Mouse (Mus musculus) heart, adult 8-10 months (tissue): ENCODE measurements around the gene Ncbp3. TPM values are rescaled to one million over a fixed set of nuclear protein-coding genes. Genes with fewer than 3 reads are reported as not detected.

Source experiments
- DNase-seq: peaks from one replicate; pipeline ENCODE4 v3.0.0; 2022; ENCODE audit warnings: low spot score
- total RNA-seq, 4 experiments: library from RNA; stranded (reverse); gene quantifications; 2 replicates each; pipeline ENCODE4 v1.2.4; 2022

The Ncbp3 gene
- total RNA-seq, 4 experiments from 2014 or later = 5.4 to 6.6 (median 5.6) TPM

DNA sequence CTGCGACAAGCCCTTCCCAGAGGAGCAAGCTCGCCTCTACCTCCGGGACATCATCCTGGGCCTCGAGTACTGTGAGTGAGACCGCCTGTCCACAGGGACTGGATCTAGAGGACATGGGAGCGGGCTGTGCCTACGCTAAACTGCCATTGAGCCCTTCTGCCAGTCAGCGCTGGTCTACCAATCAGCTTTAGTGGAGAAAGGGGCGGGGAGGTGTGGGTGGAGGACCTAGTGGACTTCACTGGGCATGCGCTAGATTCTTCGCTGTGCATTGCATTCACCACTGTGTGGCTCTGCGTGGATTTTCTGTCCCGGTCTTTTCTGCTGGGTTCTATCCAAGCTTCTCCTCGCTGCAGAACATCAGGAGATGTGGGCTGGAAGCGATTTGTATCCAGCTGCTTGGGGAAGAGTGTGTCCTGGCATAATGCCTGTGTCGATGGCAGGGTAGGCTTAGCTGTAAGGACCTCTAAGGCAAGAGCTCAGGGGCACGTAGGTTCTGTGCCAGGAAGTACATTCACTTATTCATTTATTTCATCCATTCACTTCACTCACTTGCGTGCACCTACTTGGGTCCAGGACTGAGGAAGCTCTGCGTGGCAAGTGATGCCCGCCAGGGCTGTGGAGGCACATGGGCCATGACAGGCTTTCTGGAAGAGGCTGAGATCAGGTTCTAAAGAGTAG is 16.6 kb upstream of the Ncbp3 start:
- DNase-seq = peak; percentile 91

GRCm38 (mm10) chr11:73031536-73031935 is 16.0 kb upstream of the Ncbp3 start:
- DNase-seq = no peak

DNA sequence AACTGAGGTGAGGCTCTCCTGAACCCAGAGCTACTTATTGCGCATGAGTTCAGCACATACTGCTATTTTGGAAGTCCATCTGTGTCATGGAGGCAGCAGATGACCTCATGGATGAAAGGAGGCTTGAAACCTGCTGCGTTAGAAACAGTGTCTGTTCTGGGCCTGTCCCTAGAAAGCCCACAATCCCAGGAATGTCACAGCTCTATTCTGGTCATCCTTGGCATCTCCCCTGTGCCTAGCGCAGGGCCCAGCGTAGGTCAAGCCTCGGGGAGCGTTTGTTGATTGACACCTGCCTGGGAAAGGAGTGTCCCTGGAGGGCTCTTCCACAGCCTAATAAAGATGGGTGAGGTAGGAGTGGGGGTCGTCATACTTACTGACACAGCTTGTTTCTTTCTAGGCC is 11.5 kb upstream of the Ncbp3 start:
- DNase-seq = no peak

GRCm38 (mm10) chr11:73036889-73037288 is 10.7 kb upstream of the Ncbp3 start:
- DNase-seq = no peak

- DNase-seq = no peak
These were observed 9.9 kb upstream of the Ncbp3 start for GRCm38 (mm10) chr11:73037691-73038090.

DNA sequence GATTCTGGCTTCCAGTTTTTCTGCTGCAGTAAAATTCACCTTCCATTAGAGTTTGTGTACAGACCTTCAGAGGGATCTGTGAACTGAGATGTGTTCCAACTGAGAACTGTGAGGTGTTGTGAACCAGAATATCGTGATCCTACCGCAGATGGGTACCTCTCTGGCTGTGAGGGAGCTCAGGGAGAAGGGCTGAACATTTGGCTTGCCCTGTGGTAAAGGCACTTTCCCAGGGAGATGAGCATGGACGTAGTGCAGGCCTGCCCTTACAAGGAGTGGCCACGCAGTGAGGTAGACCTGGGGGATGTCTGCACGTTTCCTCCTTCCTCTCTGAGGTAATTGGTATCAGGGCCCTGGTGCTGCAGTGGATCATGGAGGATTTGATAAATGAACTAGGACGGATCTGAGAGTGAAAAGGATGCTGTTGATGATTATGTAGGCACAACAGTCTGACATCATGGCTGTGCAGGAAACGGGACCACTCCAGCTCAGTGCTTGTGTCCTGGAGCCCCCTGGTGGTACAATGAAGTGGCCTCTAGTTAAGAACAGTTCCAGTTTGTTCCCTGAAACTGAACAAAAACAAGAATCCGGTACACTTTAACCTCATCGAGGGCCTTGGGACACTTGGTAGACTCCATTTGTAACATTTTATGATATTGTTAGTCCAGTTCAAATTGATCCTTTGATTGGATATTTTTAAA is 8.3 kb upstream of the Ncbp3 start:
- peak; percentile 53 for DNase-seq

- no peak for DNase-seq
These were observed 3.3 kb upstream of the Ncbp3 start for GRCm38 (mm10) chr11:73044229-73044755.

DNA sequence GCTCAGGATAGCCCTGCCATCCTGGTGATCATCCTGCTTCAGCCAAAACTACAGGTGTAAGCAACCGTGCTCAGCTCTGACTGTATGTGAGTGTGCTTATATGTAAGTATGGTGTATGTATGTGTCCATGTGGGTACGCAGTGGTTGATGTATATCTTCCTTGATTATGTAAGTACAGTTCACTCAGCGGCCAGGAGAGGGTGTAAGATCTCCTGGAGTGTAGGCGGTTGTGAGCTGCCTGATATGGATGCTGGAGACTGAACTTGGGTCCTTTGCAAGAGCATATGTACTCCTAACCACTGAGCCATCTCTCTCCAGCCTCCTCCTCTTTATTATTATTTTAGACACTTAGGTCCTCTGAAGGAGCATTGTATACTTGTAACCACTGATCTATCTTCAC is 2.8 kb upstream of the Ncbp3 start:
- DNase-seq = no peak

DNA sequence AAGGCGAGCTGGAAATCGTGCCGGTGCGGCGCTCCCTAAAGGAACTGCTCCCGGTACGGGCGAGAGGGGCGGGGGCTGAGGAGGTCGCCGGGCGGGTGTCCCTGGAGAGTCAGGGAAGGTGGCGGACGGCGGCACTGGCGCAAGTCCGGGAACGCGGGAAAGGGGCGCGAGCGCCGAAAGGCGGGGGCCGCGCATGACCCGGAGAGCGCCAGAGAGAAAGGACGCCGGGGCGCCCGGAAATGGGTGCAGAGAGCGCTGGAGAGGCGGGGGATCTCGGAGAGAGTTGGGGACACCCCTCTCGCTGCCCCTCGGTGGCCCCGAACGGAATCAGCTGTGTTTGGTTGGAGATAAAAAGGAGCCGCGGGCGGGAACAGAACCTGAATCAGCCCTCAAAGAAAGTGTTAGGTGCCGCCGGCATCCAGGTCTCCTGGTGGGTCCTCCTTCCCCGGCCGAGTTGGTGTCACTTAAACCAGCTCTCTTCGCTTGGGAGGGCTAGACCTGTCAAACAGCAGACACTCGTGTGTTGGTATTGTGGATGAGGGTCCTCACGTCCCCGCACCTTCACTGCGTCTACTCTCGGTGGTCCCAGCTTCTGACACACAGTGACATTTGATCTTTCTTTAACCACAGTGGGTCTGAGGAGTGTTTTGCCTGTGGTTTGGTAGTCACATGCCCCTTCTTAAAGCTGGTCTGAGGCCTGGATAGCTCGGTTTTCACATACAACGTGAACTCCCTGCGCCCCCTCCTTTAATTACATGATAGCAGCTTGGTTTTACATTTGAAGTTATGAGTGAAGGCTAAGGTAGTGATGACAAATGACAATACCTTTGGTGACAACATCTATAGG is 670 bp downstream of the Ncbp3 start:
- no peak for DNase-seq

- peak; percentile 76 for DNase-seq
These were observed 1.8 kb downstream of the Ncbp3 start for GRCm38 (mm10) chr11:73049335-73049734.

- DNase-seq = no peak
These were observed 5.2 kb downstream of the Ncbp3 start for GRCm38 (mm10) chr11:73052795-73053194.

DNA sequence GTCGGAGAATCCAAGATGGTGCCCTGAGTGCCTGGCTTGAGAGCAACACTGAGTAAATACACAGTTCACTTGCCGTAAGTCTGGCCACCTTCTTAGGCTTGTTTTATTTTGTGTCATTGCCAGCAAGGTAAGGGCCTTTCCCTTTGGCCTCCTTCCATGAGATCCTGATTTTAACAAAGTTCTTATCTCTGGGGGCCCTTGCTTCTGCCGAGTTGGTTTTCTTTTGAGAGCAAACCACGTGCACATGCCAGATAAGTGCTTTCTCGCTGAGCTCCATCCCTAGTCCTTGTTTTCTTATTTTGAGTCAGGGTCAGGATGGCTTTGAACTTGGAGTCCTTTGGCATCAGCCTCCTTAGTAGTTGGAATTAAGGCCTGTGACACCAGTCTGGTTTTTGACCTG is 10.1 kb downstream of the Ncbp3 start:
- no peak for DNase-seq

DNA sequence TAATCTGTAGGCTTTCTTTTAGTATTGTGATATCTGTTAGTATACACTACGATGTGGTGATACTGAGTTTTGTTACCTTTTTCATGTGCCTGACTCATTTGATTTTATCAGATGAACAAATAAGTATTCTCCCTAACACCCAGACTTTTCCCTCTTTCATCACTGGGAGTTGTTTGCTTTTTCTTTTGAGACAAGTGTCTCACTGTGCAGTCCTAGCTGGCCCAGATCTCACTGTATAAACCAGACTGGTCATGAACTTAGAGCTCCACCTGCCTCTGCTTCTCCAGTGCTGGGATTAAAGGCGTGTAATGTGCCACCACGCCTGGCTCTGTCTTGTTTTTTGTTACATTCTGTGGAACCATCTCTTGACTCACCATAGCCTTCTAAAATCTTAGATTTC is 12.0 kb downstream of the Ncbp3 start:
- no peak for DNase-seq

GRCm38 (mm10) chr11:73061413-73061812 is 13.8 kb downstream of the Ncbp3 start:
- no peak for DNase-seq

DNA sequence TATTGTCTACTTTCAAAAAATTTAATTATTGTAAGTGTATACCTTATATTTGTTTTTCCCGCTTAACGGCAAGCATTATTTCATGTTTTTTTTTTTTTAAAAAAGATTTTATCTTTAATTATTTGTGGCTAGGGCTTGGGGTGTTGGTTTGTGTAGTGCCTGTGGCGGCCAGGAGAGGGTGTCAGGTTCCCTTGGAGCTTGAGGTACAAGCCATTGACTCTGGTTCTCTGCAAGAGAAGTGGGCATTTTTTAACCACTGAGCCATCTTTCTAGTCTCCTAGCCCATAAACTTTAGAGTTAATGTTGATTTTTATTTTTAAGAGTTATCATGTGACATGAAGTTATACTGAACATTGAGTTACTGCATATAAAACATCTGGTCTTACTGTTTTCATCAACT is 24.3 kb downstream of the Ncbp3 start:
- no peak for DNase-seq

DNA sequence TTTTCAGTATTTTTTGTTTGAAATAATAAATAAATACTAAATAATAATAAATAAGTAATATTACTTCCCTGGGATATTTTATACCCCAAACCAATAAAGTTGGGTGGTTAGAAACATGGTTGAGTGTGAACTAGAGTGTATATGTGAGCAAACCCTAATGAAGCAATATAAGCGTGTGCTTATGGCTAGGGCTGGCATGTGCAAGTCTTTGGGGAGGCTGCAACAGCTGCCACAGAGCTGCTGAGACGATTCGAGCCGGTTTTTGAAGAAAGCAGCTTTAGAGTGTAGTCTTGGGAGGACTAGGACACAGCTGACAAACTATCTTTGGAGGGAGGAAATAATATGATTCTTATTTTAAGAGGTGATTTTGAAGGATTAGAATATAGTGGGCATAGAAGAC is 28.7 kb downstream of the Ncbp3 start:
- no peak for DNase-seq

- no peak for DNase-seq
These were observed 29.1 kb downstream of the Ncbp3 start for GRCm38 (mm10) chr11:73076733-73077132.

DNA sequence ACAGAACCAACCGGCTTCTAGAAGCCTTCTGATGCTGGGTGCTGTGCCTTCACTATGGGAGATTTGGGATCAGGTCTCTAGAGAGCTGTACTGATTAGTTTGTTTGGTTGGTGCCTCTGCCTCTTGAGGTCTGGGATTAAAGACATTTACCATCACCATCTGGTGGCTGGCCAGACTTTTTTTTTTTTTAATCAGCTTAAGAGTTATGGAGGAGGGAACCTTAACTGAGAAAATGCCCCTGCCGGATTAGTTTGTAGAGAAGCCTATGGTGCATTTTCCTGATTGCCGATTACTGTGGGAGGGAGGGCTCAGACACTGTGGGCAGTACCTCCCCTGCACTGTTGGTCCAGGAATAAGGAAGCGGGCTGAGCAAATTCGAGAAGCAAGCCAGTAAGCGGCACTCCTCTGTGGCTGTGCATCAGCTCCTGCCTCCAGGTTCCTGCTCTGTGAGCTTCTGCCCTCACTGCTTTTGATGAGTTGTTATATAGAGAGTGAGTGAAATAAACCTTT is 29.7 kb downstream of the Ncbp3 start:
- no peak for DNase-seq

GRCm38 (mm10) chr11:73078615-73079014 is 31.0 kb downstream of the Ncbp3 start:
- DNase-seq = no peak

DNA sequence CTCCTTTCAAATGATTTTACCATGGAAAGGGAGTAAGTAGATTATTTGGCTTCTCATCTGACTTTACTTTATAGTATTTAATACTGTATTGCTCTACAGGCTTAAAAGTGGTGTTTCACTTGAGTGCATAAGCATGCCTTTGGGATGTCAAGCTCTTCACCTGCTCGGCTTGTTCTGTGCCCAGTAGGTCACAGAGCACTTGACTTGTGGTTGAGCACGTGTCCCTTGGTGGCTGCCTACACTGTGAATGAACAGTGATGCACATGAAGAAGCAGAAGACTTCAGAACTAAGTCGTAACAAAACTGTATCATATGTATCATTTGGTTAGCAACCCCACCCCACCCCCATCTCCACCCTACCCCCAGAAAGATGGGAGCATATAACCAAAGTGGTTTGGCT is 32.7 kb downstream of the Ncbp3 start:
- no peak for DNase-seq

DNA sequence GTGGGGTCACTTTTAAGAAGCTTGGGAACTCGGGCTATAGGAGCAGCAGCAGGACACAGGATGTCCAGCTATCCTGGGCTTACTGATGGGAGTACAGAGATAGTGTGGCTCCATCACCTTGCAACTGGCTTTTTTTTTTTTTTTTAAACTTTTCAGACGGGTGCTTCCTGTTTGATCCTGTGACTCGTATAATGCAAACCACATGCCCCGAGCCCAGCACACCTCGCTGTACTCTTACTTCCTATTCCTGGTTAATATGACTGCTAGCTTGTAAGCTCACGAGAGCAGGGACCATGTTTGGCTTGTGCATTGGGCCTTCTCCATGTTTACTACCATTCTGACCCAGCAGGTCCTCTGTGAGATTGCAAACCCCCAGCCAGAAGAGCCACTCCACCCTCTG is 36.7 kb downstream of the Ncbp3 start:
- DNase-seq = no peak

DNA sequence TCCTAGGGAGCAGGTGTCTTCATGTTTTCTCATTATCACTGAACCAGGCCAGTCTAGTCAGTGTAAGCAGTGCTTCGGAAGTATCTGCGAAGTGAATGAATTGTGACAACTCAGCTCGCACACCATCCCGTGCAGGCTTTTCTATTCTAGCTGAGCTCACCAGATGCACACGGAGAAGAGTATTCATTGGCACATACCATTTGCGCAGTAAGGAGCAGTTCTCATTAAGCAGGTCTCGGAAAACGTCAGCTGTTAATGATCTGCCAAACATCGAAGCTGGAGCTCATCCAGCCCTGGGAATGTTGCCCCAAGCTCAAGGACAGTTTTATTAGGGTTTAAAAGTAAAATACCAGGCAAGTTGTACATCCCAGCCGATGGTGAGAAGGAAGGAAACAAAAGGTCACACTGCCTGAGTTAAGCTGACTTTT is 37.2 kb downstream of the Ncbp3 start:
- no peak for DNase-seq
